Mouse (Mus musculus): ENCODE data around the gene Bax.

The Bax gene

DNA sequence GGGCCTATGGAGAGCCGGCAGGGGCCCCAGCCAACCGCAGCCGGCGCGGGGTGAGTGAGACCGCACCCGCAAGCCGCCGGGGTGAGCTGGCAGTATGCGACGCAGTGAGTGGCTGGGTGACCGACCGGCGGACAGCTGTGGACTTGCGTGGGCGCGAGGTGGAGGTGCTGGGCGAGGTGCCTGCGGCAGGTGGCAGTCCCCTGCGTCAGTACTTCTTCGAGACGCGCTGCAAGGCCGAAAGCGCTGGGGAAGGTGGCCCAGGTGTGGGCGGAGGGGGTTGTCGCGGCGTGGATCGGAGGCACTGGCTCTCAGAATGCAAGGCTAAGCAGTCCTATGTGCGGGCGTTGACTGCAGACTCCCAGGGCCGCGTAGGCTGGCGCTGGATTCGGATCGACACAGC is 51.1 kb downstream of the Bax start:
- no peak for DNase-seq (ENCODE audit: low spot score in 2 of 2)

DNA sequence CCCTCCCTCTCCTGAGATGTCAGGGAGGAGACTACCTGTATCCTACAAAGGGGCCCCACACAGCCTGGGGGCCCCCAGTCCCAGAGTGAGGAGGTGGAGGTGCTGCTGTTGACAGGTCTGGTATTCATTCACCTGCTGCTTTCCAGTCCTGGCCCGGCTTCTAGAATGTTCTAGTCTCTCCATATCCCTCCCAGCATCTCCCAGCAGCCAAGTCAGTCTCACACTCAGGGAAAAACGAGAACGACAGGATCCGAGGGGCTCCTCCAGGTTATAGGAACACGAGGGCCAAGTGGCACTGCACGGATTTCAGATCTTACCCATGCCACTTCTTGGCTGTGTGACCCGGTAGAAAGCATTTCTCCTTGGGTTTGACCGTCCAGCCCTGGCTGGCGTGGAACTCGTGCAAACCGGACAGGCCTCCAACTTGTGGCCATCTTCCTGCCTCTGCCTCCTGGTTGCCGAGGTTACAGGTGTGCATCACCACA is 51.9 kb downstream of the Bax start:
- DNase-seq (ENCODE audit: low spot score in 2 of 2) = no peak

DNA sequence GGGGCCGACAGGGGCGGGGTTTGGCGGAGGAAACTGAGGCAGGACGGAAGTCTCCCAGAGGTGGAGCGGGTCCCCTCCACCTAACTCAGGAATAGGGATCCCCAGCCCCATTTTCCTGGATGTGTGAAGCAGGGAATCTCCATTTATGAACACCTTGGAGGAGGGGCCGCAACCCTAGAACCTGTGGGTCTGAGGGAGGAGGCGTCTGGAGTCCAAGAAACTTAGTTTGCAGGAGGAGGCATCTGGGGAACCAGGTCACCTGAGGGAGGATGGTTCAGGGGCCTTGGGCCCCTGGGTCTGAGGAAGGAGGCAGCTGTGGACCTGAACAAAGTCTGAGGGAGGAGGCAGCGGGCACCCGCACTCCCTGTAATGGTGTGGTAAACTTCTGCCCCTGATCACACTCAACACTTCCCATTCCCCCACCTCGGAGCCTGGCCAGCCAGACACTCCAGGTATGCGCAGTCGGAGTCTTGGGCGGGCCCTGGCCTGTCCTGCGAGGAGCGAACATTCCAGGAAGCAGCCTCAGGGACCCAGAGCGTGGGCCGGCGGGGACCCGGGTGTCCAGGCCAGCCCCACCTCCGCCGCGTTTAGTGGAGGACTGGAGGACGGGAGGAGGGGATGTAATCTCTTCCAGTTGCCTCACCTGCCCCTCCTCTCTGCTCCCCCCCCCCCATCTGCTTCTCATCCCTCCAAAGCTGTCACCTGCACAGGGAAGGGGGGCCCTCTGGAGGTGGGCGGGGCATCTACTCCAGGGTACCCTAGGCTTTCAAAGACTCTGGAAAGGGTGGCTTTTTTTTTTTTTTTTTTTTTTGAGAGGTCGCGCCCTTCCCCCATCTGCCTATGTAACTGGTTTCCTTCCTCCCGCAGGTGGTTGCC is 52.6 kb downstream of the Bax start:
- no peak for DNase-seq (ENCODE audit: low spot score in 2 of 2)

DNA sequence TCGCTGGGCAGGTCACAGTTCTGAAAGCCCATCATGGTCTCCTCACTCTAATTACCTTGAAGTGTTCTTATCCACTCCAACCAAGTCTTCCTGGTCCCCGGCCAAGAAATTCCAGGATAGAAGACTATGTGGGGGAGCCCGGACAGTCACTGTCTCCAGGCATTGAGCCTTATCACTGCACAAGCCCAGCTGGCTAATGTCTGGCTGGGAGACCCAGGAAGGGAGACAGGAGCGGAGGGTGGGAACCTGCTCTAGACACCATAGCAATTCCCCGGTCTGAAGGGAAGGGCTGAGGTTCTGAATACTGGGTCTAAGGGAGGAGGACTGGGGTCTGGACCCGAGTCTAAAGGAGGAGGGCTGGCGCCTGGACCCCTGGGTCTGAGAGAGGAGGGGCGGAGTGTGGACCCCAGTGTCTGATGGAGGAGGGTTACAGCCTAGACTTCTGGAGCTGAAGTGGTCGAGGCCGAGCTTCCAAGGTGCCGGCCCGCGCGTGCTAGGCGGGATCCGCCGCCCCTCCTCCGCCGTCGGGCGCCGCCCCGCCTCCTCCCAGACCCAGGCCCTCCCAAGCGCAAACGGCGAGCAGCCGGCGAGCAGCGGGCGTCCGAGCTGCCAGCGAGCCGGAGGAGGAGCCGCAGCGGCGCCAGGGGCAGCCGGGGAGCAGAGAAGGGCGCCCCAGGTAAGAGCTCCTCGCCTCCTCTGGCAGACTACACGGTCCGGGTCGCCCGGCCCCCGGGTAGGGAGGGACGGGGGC is 53.4 kb downstream of the Bax start, which contains the start of gene Ntf5:
Gene Ntf5, plus strand, starts transcription at position 583 of the 751 bp plus-strand sequence.
- no peak for DNase-seq (ENCODE audit: low spot score in 2 of 2)

DNA sequence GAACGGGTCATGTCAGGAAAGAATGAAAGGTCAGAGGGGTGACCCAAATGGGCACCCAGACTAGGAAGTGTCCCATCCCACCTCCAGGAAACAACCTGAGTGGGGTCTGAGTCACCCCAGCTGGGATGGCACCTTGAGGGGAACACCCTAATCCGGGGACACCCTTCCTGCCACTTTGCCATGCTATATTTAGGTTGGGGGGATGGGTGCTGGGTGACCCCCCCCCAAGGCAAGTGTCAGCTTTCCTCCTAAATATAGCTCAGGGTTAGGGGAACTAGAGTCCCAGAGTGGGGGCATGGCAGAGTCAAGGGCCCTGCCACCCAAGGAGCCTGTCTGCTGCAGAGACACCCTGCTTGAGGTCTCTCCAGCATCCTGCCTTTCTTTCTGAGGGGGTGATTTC is 54.3 kb downstream of the Bax start:
- no peak for DNase-seq (ENCODE audit: low spot score in 2 of 2)
